Mouse (Mus musculus) hindbrain, embryonic 13.5 days (tissue): ENCODE measurements at regions not wholly inside any gene's neighbourhood (a gene's known extent, or its start where the extent isn't known, plus 50 kb on each side); places are given as distances from the start of the nearest gene placed in this dataset.

Source experiments
- ATAC-seq: fragments of 200-750 bp; cut with Nextera tagmentation; 2 replicates; pipeline ENCODE4 v1.8.0; 2017; ENCODE audit warnings: moderate TSS enrichment; ENCODE audit not compliant: low FRiP score
- H3K27ac ChIP-seq: fragments of 300-500 bp; sonication (generic); 2 replicates; pipeline ENCODE4 v1.5.1; 2015; ENCODE audit warnings: inconsistent platforms, mild to moderate bottlenecking, moderate library complexity
- H3K27me3 ChIP-seq: fragments of 300-500 bp; sonication (generic); 2 replicates; pipeline ENCODE4 v1.6.1; 2015; ENCODE audit warnings: mild to moderate bottlenecking, inconsistent platforms
- H3K36me3 ChIP-seq: fragments of 300-500 bp; sonication (generic); 2 replicates; pipeline ENCODE4 v1.6.1; 2015; ENCODE audit warnings: mild to moderate bottlenecking, inconsistent platforms
- H3K4me1 ChIP-seq: fragments of 300-500 bp; sonication (generic); replicated peaks from 2 replicates; pipeline ENCODE4 v1.6.1; 2015; ENCODE audit warnings: inconsistent platforms
- H3K4me2 ChIP-seq: fragments of 300-500 bp; sonication (generic); 2 replicates; pipeline ENCODE4 v1.6.1; 2015; ENCODE audit warnings: inconsistent platforms, mild to moderate bottlenecking, moderate library complexity
- H3K4me3 ChIP-seq: fragments of 300-500 bp; sonication (generic); 2 replicates; pipeline ENCODE4 v1.5.1; 2015; ENCODE audit warnings: mild to moderate bottlenecking, inconsistent platforms
- H3K9ac ChIP-seq: fragments of 300-500 bp; sonication (generic); 2 replicates; pipeline ENCODE4 v1.6.1; 2015; ENCODE audit warnings: mild to moderate bottlenecking, inconsistent platforms
- H3K9me3 ChIP-seq: fragments of 300-500 bp; sonication (generic); 2 replicates; pipeline ENCODE4 v1.6.1; 2016; ENCODE audit warnings: inconsistent platforms
- WGBS: fragments of 180-500 bp; shearing (Covaris S2); methylation state at CpG from one replicate; pipeline ENCODE4 v1.1.7; 2015; 5-methylcytosine and 5-hydroxymethylcytosine counted together

- Histone ChIP-seq H3K4me2 (no peak overlapping the region), H3K4me3 (no peak overlapping the region), H3K27ac (no peak overlapping the region), H3K9me3 (no peaks in the 10 kb centered on the region), H3K9ac (no peak overlapping the region), H3K27me3 (peaks cover 3% of the 10 kb centered on the region; the same call in 1 of the 2 replicates), H3K36me3 (no peaks in the 10 kb centered on the region), H3K4me1 (0 out of 2 replicates have a peak, but pooled peaks cover 11% of the 10 kb centered on the region)
- WGBS = 79% methylated on average over 3 of the region's 3 CpGs
- ATAC-seq = no peak
Measured at GRCm38 (mm10) chr12:10866907-10867538, 283.8 kb downstream of the Kcns3 start.

- no peaks in the 10 kb centered on the region for H3K27me3 ChIP-seq
- ATAC-seq = no peak
- no peaks in the 10 kb centered on the region for H3K36me3 ChIP-seq
- no peaks in the 10 kb centered on the region for H3K9me3 ChIP-seq
- H3K4me2 ChIP-seq = no peak overlapping the region
- H3K9ac ChIP-seq = no peak overlapping the region
- 0 out of 2 replicates have a peak, but pooled peaks cover 11% of the 10 kb centered on the region for H3K4me1 ChIP-seq
- H3K27ac ChIP-seq = no peak overlapping the region
- H3K4me3 ChIP-seq = no peak overlapping the region
- WGBS = 91% methylated on average over 2 of the region's 2 CpGs
Measured at GRCm38 (mm10) chr12:10865294-10865693, 285.6 kb downstream of the Kcns3 start.

- no peak overlapping the region for H3K4me3 ChIP-seq
- H3K36me3 ChIP-seq = no peaks in the 10 kb centered on the region
- no peaks in the 10 kb centered on the region for H3K9me3 ChIP-seq
- no peak overlapping the region for H3K4me2 ChIP-seq
- H3K27ac ChIP-seq = no peak overlapping the region
- H3K4me1 ChIP-seq = no peaks in the 10 kb centered on the region
- H3K27me3 ChIP-seq = no peaks in the 10 kb centered on the region
- ATAC-seq = no peak
- 82% methylated on average over 2 of the region's 2 CpGs for WGBS
- H3K9ac ChIP-seq = no peak overlapping the region
Measured at GRCm38 (mm10) chr12:10820335-10820734, 330.5 kb downstream of the Kcns3 start.

- H3K27ac ChIP-seq = no peak overlapping the region
- H3K9me3 ChIP-seq = no peaks in the 10 kb centered on the region
- H3K4me3 ChIP-seq = no peak overlapping the region
- no peak overlapping the region for H3K9ac ChIP-seq
- no peak overlapping the region for H3K4me2 ChIP-seq
- H3K4me1 ChIP-seq = no peaks in the 10 kb centered on the region
- no peaks in the 10 kb centered on the region for H3K27me3 ChIP-seq
- no peak for ATAC-seq
- H3K36me3 ChIP-seq = no peaks in the 10 kb centered on the region
- 50% methylated on average over 2 of the region's 2 CpGs for WGBS
Measured at GRCm38 (mm10) chr12:10818083-10818482, 332.8 kb downstream of the Kcns3 start.

- 90% methylated on average over 2 of the region's 2 CpGs for WGBS
- no peak overlapping the region for H3K9ac ChIP-seq
- H3K4me3 ChIP-seq = no peak overlapping the region
- H3K36me3 ChIP-seq = no peaks in the 10 kb centered on the region
- H3K27me3 ChIP-seq = no peaks in the 10 kb centered on the region
- no peak overlapping the region for H3K4me2 ChIP-seq
- H3K4me1 ChIP-seq = no peaks in the 10 kb centered on the region
- H3K9me3 ChIP-seq = no peaks in the 10 kb centered on the region
- no peak for ATAC-seq
- no peak overlapping the region for H3K27ac ChIP-seq
Measured at GRCm38 (mm10) chr12:10817516-10817915, 333.3 kb downstream of the Kcns3 start.

- Histone ChIP-seq H3K36me3 (no peaks in the 10 kb centered on the region), H3K4me1 (no peaks in the 10 kb centered on the region), H3K27me3 (no peaks in the 10 kb centered on the region), H3K9me3 (no peaks in the 10 kb centered on the region), H3K4me2 (no peak overlapping the region), H3K9ac (no peak overlapping the region), H3K27ac (no peak overlapping the region), H3K4me3 (no peak overlapping the region)
- no peak for ATAC-seq
Measured at GRCm38 (mm10) chr12:10810597-10810996, 340.3 kb downstream of the Kcns3 start.

GRCm38 (mm10) chr12:10804491-10804890 is 346.4 kb downstream of the Kcns3 start:
- no peak overlapping the region for H3K9ac ChIP-seq
- H3K36me3 ChIP-seq = no peaks in the 10 kb centered on the region
- 56% methylated on average over 2 of the region's 2 CpGs for WGBS
- no peaks in the 10 kb centered on the region for H3K9me3 ChIP-seq
- ATAC-seq = no peak
- no peaks in the 10 kb centered on the region for H3K4me1 ChIP-seq
- no peak overlapping the region for H3K4me2 ChIP-seq
- H3K27me3 ChIP-seq = no peaks in the 10 kb centered on the region
- H3K27ac ChIP-seq = no peak overlapping the region
- H3K4me3 ChIP-seq = no peak overlapping the region
